Mouse (Mus musculus) lung, postnatal 10 days (tissue): ENCODE measurements at regions not wholly inside any gene's neighbourhood (a gene's known extent, or its start where the extent isn't known, plus 50 kb on each side); places are given as distances from the start of the nearest gene placed in this dataset.

Experiments used
- DNase-seq: peaks from one replicate; pipeline ENCODE4 v3.0.0; 2021

GRCm38 (mm10) chr12:70523379-70523778 is 70.5 kb downstream of the Tmx1 start:
- DNase-seq: no peak

- DNase-seq: no peak
These were observed 71.8 kb downstream of the Tmx1 start for GRCm38 (mm10) chr12:70524703-70525102.

- no peak for DNase-seq
These were observed 78.8 kb downstream of the Tmx1 start for GRCm38 (mm10) chr12:70531661-70532060.

- no peak for DNase-seq
These were observed 79.3 kb downstream of the Tmx1 start for GRCm38 (mm10) chr12:70532225-70532624.

- DNase-seq: no peak
These were observed 79.9 kb downstream of the Tmx1 start for GRCm38 (mm10) chr12:70532843-70533242.

GRCm38 (mm10) chr12:70533375-70533935 is 80.6 kb downstream of the Tmx1 start:
- DNase-seq: no peak

- no peak for DNase-seq
These were observed 86.2 kb downstream of the Tmx1 start for GRCm38 (mm10) chr12:70539124-70539523.

- DNase-seq: no peak
These were observed 87.0 kb downstream of the Tmx1 start for GRCm38 (mm10) chr12:70539856-70540255.

GRCm38 (mm10) chr12:70541432-70541831 is 88.5 kb downstream of the Tmx1 start:
- DNase-seq: no peak

GRCm38 (mm10) chr12:70543299-70543698 is 90.4 kb downstream of the Tmx1 start:
- no peak for DNase-seq

GRCm38 (mm10) chr12:70544326-70544725 is 91.4 kb downstream of the Tmx1 start:
- no peak for DNase-seq

GRCm38 (mm10) chr12:70544850-70545510 is 92.1 kb downstream of the Tmx1 start:
- peak; percentile 29 for DNase-seq

GRCm38 (mm10) chr12:70547199-70547598 is 94.3 kb downstream of the Tmx1 start:
- DNase-seq: no peak

- no peak for DNase-seq
These were observed 96.4 kb downstream of the Tmx1 start for GRCm38 (mm10) chr12:70549296-70549695.

GRCm38 (mm10) chr12:70553866-70554265 is 101.0 kb downstream of the Tmx1 start:
- no peak for DNase-seq

GRCm38 (mm10) chr12:70554586-70554985 is 101.7 kb downstream of the Tmx1 start:
- DNase-seq: no peak

- peak; percentile 53 for DNase-seq
These were observed 102.8 kb downstream of the Tmx1 start for GRCm38 (mm10) chr12:70555723-70556122.

- DNase-seq: no peak
These were observed 103.9 kb downstream of the Tmx1 start for GRCm38 (mm10) chr12:70556820-70557219.

- no peak for DNase-seq
These were observed 110.6 kb downstream of the Tmx1 start for GRCm38 (mm10) chr12:70563446-70563845.

- DNase-seq: no peak
These were observed 122.8 kb downstream of the Tmx1 start for GRCm38 (mm10) chr12:70575665-70576064.

- DNase-seq: no peak
These were observed 124.9 kb downstream of the Tmx1 start for GRCm38 (mm10) chr12:70577769-70578168.

GRCm38 (mm10) chr12:70579328-70579905 is 126.5 kb downstream of the Tmx1 start:
- no peak for DNase-seq

GRCm38 (mm10) chr12:70586181-70586580 is 133.3 kb downstream of the Tmx1 start:
- DNase-seq: no peak

- DNase-seq: no peak
These were observed 135.3 kb downstream of the Tmx1 start for GRCm38 (mm10) chr12:70588234-70588633.
